Mouse (Mus musculus) naive thymus-derived CD4-positive, alpha-beta T cell, adult 2 months (primary cell): ENCODE data around the gene Hgd.
"Not testable (repeated sequence)": the region's sequence is repeated elsewhere in the genome, so short reads cannot be mapped to it uniquely, and the experiment has no call there.

Experiments
- DNase-seq: peaks from one replicate; pipeline ENCODE4 v3.0.0-alpha.2; 2011; ENCODE audit warnings: low read depth

The Hgd gene

GRCm38 (mm10) chr16:37634578-37634977 is 54.6 kb downstream of the Hgd start:
- DNase-seq = no peak

- DNase-seq = no peak
Measured at GRCm38 (mm10) chr16:37635095-37635494, 55.1 kb downstream of the Hgd start.

GRCm38 (mm10) chr16:37636107-37636506 is 56.2 kb downstream of the Hgd start:
- DNase-seq = no peak

GRCm38 (mm10) chr16:37637802-37638201 is 57.8 kb downstream of the Hgd start:
- no peak for DNase-seq

GRCm38 (mm10) chr16:37640522-37640921 is 60.6 kb downstream of the Hgd start:
- DNase-seq = not testable (repeated sequence)

GRCm38 (mm10) chr16:37644486-37644885 is 64.5 kb downstream of the Hgd start:
- no peak for DNase-seq

GRCm38 (mm10) chr16:37645211-37645610 is 65.3 kb downstream of the Hgd start:
- no peak for DNase-seq

GRCm38 (mm10) chr16:37645799-37646198 is 65.8 kb downstream of the Hgd start:
- DNase-seq = no peak

GRCm38 (mm10) chr16:37647067-37647466 is 67.1 kb downstream of the Hgd start:
- DNase-seq = no peak

GRCm38 (mm10) chr16:37647936-37648335 is 68.0 kb downstream of the Hgd start:
- no peak for DNase-seq

- DNase-seq = no peak
Measured at GRCm38 (mm10) chr16:37649068-37649467, 69.1 kb downstream of the Hgd start.

- DNase-seq = peak; percentile 20
Measured at GRCm38 (mm10) chr16:37651467-37651866, 71.5 kb downstream of the Hgd start.

- DNase-seq = no peak
Measured at GRCm38 (mm10) chr16:37652654-37653053, 72.7 kb downstream of the Hgd start.

GRCm38 (mm10) chr16:37653058-37653457 is 73.1 kb downstream of the Hgd start:
- peak; percentile 14 for DNase-seq

GRCm38 (mm10) chr16:37653731-37654657 is 74.0 kb downstream of the Hgd start, which contains the start of gene Ndufb4:
Ndufb4 (minus strand) TSS chr16:37654453.
- peak; percentile 98 for DNase-seq

GRCm38 (mm10) chr16:37654831-37655455 is 75.0 kb downstream of the Hgd start:
- peak; percentile 21 for DNase-seq

GRCm38 (mm10) chr16:37655756-37656347 is 75.9 kb downstream of the Hgd start:
- no peak for DNase-seq

- no peak for DNase-seq
Measured at GRCm38 (mm10) chr16:37656796-37657195, 76.8 kb downstream of the Hgd start.

- no peak for DNase-seq
Measured at GRCm38 (mm10) chr16:37663643-37664459, 83.9 kb downstream of the Hgd start.

GRCm38 (mm10) chr16:37665394-37665935 is 85.5 kb downstream of the Hgd start:
- no peak for DNase-seq

GRCm38 (mm10) chr16:37670666-37671283 is 90.8 kb downstream of the Hgd start:
- no peak for DNase-seq
